Mouse (Mus musculus) olfactory bulb, adult 2 months (tissue): ENCODE data around the gene Mrpl33.

Source experiments
- CTCF ChIP-seq: fragments of 200-500 bp; IDR thresholded peaks from 2 replicates; pipeline ENCODE4 v1.5.1; 2012; ENCODE audit warnings: low read depth, mild to moderate bottlenecking, low read length, moderate library complexity; ENCODE audit not compliant: insufficient read depth
- POLR2A ChIP-seq: fragments of 200-500 bp; IDR thresholded peaks from 2 replicates; pipeline ENCODE4 v1.6.1; 2012; ENCODE audit warnings: mild to moderate bottlenecking, low read depth, low read length, moderate library complexity; ENCODE audit not compliant: insufficient read depth

GRCm38 (mm10) chr5:31636636-31637253, 40.0 kb downstream of the Mrpl33 start:
- TF ChIP-seq CTCF (no peak), POLR2A (no peak)
